Mouse (Mus musculus) intestine, embryonic 16.5 days (tissue): Measurements from ENCODE around the gene Cln5. TPM values are rescaled to one million over a fixed set of nuclear protein-coding genes. Genes with fewer than 3 reads are reported as not detected.

Source experiments
- ATAC-seq: fragments of 200-750 bp; cut with Nextera tagmentation; 2 replicates; pipeline ENCODE4 v1.8.0; 2017; ENCODE audit warnings: moderate TSS enrichment, moderate library complexity
- H3K27ac ChIP-seq: fragments of 300-500 bp; sonication (generic); 2 replicates; pipeline ENCODE4 v1.5.1; 2014; ENCODE audit warnings: mild to moderate bottlenecking, low read length
- H3K27me3 ChIP-seq: fragments of 300-500 bp; sonication (generic); replicated peaks from 2 replicates; pipeline ENCODE4 v1.6.1; 2014; ENCODE audit warnings: low read length, control low read depth, mixed read lengths; ENCODE audit not compliant: control insufficient read depth, insufficient read depth
- H3K36me3 ChIP-seq: fragments of 300-500 bp; sonication (generic); 2 replicates; pipeline ENCODE4 v1.6.1; 2014; ENCODE audit warnings: low read length, control low read depth; ENCODE audit not compliant: control insufficient read depth, insufficient read depth
- H3K4me1 ChIP-seq: fragments of 300-500 bp; sonication (generic); 2 replicates; pipeline ENCODE4 v1.6.1; 2014; ENCODE audit warnings: low read length, control low read depth, mixed read lengths; ENCODE audit not compliant: control insufficient read depth, insufficient read depth
- H3K4me2 ChIP-seq: fragments of 300-500 bp; sonication (generic); 2 replicates; pipeline ENCODE4 v1.6.1; 2014; ENCODE audit warnings: low read depth, low read length, control low read depth
- H3K4me3 ChIP-seq: fragments of 300-500 bp; sonication (generic); 2 replicates; pipeline ENCODE4 v1.5.1; 2014; ENCODE audit warnings: mild to moderate bottlenecking, low read length
- H3K9ac ChIP-seq: fragments of 300-500 bp; sonication (generic); 2 replicates; pipeline ENCODE4 v1.6.1; 2014; ENCODE audit warnings: low read depth, low read length
- H3K9me3 ChIP-seq: fragments of 300-500 bp; sonication (generic); 2 replicates; pipeline ENCODE4 v1.6.1; 2016; ENCODE audit warnings: low read length, control low read depth; ENCODE audit not compliant: control insufficient read depth
- WGBS: fragments of 180-500 bp; shearing (Covaris S2); extraction: QIAGEN DNeasy Blood & Tissue Kit; methylation state at CpG from one replicate; pipeline ENCODE4 v1.1.7; 2014; 5-methylcytosine and 5-hydroxymethylcytosine counted together
- polyA plus RNA-seq: library from polyadenylated mRNA; unstranded; fragments of >200 nt; fragmentation: Nextera tagmentation; extraction: Ambion mirVana; gene quantifications from 2 replicates; pipeline ENCODE4 v1.2.1, GENCODE M21; 2015

Cln5 gene
- polyA plus RNA-seq, 1 experiment from 2014 or later, result 28.3 TPM

DNA sequence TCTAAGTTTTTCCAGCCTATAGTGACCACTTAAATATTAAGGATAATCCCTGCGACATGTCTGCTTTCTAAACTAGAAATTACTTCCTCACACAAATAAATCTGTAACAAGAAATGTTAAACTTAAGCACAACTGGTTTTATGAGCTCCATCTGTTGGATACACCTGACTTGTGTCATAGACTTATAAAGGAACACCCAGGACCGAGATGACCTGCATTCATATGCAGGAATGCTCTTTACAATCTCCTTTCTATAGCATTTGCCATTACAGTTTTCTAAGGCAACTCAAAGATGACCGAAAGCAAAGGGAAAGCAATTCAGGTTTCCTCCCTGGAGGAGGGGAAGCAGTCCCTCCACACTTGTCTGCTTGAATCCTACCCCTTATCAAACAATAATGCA lies 23.2 kb downstream of the Cln5 start:
- no peak for ATAC-seq
- Histone ChIP-seq H3K27me3 (no peaks in the 10 kb centered on the region), H3K36me3 (0 out of 2 replicates have a peak, but pooled peaks cover 10% of the 10 kb centered on the region), H3K9me3 (no peaks in the 10 kb centered on the region), H3K9ac (no peak overlapping the region), H3K27ac (0 out of 2 replicates have a peak overlapping the region, but pooled peaks have one; percentile 1), H3K4me1 (peaks cover 29% of the 10 kb centered on the region), H3K4me2 (no peak overlapping the region), H3K4me3 (no peak overlapping the region)
- WGBS, result 69% methylated on average over 3 of the region's 3 CpGs

DNA sequence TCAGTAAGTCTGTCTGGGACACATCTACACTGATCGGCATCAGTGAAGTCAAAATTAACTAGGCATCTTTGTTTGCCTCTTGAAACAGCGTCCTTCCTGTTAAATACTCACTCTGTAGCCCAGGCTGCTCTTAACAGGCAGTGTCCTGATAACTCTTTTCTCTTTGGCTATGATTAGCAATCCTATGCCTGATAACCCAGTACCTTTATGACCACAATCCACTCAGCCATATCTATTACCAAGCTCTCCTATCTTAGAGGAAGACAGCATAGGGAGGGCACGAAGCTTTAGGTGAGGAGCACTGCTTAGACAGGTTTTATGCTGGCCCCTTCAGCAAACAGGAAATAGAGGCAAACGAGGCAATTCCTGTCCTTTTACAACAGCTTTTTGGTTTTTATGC lies 23.7 kb downstream of the Cln5 start:
- Histone ChIP-seq H3K4me2 (no peak overlapping the region), H3K4me1 (peaks cover 28% of the 10 kb centered on the region), H3K9ac (no peak overlapping the region), H3K36me3 (0 out of 2 replicates have a peak, but pooled peaks cover 9% of the 10 kb centered on the region), H3K4me3 (no peak overlapping the region), H3K27me3 (no peaks in the 10 kb centered on the region), H3K27ac (0 out of 2 replicates have a peak overlapping the region, but pooled peaks have one; percentile 1), H3K9me3 (no peaks in the 10 kb centered on the region)
- 46% methylated on average over 4 of the region's 4 CpGs for WGBS
- ATAC-seq, result peak; percentile 77

DNA sequence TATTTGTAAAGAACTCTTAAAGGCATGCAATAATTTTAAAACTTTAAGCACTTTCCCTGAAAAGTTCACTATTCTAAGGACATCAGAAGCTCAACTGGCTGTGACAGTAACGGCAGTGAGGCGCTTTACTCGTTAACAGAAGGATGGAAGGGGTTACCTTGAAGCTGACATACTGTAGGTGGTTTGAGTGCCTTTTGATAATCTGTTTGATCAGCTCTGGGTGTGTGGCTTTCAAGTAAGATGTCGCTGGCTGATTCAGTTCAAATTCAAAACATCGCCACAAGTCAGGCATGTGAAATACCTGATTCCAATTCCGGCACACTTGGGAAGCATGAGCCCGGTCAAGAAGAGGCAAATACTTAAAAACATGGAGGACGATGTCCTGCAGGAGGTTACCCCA lies 25.0 kb downstream of the Cln5 start:
- Histone ChIP-seq H3K4me2 (no peak overlapping the region), H3K27me3 (no peaks in the 10 kb centered on the region), H3K4me1 (peaks cover 27% of the 10 kb centered on the region), H3K36me3 (0 out of 2 replicates have a peak, but pooled peaks cover 7% of the 10 kb centered on the region), H3K27ac (no peak overlapping the region), H3K9ac (no peak overlapping the region), H3K4me3 (no peak overlapping the region), H3K9me3 (no peaks in the 10 kb centered on the region)
- no peak for ATAC-seq
- WGBS, result 88% methylated on average over 8 of the region's 8 CpGs

DNA sequence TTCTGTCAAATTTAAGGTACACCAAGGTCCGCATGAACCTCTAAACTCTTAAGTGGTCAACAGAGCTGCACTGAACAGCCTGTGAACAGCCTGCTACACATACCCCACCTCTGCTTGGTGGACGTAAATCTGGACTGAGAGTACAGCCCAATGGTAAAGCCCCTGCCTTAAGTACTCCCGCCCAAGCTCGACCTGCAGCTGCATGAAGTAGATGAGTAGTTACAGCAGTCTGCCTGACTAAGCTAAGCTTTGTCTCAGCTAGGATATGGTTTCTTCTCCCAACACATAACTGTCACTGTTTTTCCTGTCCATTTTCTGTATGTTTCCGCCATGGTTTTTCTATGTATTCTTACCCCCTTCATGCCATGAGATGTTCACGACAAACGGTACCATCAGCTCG lies 25.8 kb downstream of the Cln5 start:
- Histone ChIP-seq H3K27me3 (no peaks in the 10 kb centered on the region), H3K9me3 (no peaks in the 10 kb centered on the region), H3K36me3 (0 out of 2 replicates have a peak, but pooled peaks cover 4% of the 10 kb centered on the region), H3K4me1 (peaks cover 27% of the 10 kb centered on the region), H3K4me3 (no peak overlapping the region), H3K27ac (no peak overlapping the region), H3K9ac (no peak overlapping the region), H3K4me2 (no peak overlapping the region)
- no peak for ATAC-seq
- 90% methylated on average over 8 of the region's 8 CpGs for WGBS

DNA sequence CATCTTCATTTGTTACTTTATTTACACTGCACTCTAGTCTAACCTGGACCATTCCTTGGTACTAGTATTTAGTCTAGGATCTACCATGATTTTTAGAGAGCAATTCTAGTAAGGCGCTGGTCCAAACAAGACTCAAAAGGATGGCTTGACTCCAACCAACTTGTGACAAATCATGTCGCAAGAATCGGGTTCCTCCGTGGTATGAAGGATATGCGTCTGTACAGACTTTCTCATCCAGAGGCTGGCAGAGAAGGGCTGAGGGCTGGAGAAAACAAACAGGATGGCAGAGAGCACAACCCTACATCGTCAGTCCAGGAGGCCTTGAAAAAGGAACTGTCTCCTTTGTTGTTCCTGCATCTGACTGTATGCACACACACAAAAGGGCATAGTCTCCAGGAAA lies 26.6 kb downstream of the Cln5 start:
- Histone ChIP-seq H3K36me3 (0 out of 2 replicates have a peak, but pooled peaks cover 3% of the 10 kb centered on the region), H3K27me3 (no peaks in the 10 kb centered on the region), H3K27ac (no peak overlapping the region), H3K9me3 (no peaks in the 10 kb centered on the region), H3K4me1 (peaks cover 25% of the 10 kb centered on the region), H3K4me2 (no peak overlapping the region), H3K4me3 (no peak overlapping the region), H3K9ac (no peak overlapping the region)
- 71% methylated on average over 6 of the region's 6 CpGs for WGBS
- no peak for ATAC-seq

DNA sequence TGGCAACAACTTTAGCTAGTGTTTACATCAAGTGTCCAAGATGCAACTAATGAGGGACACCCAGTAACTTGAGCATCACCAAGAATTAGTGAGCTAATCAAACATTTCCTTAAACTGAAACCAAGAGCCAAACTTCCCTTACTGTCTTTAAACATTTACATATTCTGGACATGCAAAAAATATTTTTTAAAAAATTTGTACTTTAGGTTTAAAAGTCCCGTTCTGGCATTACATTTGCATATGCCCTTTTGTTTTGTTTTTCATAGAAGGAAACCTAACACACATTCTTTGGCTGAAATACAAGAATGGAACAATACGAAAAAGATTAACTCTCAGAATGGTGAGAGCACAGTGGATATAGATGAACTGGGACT lies 28.2 kb downstream of the Cln5 start:
- Histone ChIP-seq H3K9me3 (no peaks in the 10 kb centered on the region), H3K4me3 (peak overlapping the region; percentile 86), H3K27me3 (no peaks in the 10 kb centered on the region), H3K36me3 (0 out of 2 replicates have a peak, but pooled peaks cover 3% of the 10 kb centered on the region), H3K4me1 (peaks cover 22% of the 10 kb centered on the region), H3K27ac (peak overlapping the region; percentile 99), H3K9ac (peak overlapping the region; percentile 99), H3K4me2 (peak overlapping the region; percentile 67)
- WGBS, result 0% methylated on average over 2 of the region's 2 CpGs
- ATAC-seq, result no peak

DNA sequence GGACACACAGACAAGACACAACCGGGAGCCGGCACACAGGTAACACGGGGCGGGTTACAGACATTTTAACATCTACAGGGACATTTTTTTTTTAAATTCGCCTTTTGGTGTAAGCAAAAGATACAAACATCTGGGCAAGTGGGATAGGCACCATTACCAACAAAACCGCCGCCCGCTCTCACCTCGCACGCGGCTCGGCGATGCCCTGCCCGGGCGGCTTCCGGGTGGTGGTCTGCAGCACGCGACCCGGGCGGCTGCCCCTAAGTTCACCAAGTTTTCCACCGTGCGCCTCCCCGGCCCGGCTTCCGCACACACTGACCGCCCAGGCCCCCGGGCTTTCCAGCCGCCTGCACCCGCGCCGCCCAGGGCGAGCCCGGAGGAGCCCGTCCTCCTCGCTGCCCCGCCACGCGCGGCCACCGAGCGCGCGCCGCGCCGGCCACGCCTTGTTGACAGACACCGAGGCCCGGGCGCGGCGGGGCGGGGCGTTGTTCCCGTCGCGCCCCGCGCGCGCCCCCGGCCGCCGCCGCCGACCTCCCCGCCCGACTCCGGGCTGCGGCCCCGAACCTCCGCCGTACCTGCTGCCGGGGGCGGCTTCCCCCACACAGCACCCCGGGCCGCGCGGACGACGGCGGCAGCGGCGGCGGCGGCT lies 28.7 kb downstream of the Cln5 start:
- Histone ChIP-seq H3K4me2 (peak overlapping the region; percentile 67), H3K27me3 (no peaks in the 10 kb centered on the region), H3K4me3 (peak overlapping the region; percentile 86), H3K36me3 (0 out of 2 replicates have a peak, but pooled peaks cover 3% of the 10 kb centered on the region), H3K4me1 (peaks cover 19% of the 10 kb centered on the region), H3K27ac (peak overlapping the region; percentile 99), H3K9me3 (no peaks in the 10 kb centered on the region), H3K9ac (peak overlapping the region; percentile 99)
- under 1% methylated on average over 59 of the region's 86 CpGs for WGBS
- peak; percentile 79 for ATAC-seq

DNA sequence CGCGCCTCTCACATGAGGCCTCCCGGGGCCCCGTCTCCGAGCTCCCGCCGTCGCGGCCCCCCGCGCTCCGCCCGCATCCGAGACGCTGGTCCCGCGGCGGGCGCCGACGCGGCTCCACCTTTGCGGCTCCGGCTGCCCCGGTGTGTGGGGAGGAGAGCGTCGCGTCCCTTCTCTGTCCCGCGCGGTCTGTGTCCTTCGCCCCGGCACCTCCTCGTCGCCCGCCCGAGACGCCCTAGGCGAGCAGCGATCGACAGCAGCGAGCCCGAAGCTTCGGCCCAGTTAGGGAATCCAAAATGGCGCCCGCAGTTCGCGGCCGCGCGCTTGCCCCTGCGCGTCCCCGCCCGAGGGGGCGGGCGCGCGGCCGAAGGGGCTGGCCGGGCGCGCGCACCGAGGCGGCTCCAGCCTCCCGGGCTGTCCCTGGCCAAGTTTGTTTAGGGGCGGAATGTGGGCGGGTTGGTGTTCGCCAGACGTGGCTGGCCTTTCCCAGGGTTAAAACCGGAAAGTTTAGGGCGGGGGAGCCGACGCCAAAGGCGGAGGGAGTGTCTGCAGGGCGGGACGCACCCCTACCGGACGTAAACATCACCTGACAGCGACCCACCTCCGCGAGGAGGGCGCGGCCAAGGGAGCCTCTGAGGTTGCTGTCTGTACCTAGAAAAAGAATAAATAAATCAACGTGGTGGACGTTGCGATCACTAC lies 29.4 kb downstream of the Cln5 start, which contains the start of gene Fbxl3:
Gene Fbxl3, minus strand, starts transcription at position 329 of the 696 bp plus-strand sequence.
- 0 out of 2 replicates have a peak, but pooled peaks cover 3% of the 10 kb centered on the region for H3K36me3 ChIP-seq
- H3K4me3 ChIP-seq, result peak within 1 kb of the TSS; percentile 86
- no peaks in the 10 kb centered on the region for H3K27me3 ChIP-seq
- H3K4me2 ChIP-seq, result peak within 1 kb of the TSS; percentile 67
- 0% methylated on average over 83 of the region's 88 CpGs for WGBS
- peak; percentile 95 for ATAC-seq
- H3K27ac ChIP-seq, result peak within 1 kb of the TSS; percentile 99
- H3K9ac ChIP-seq, result peak within 1 kb of the TSS; percentile 99
- no peaks in the 10 kb centered on the region for H3K9me3 ChIP-seq
- peaks cover 16% of the 10 kb centered on the region for H3K4me1 ChIP-seq

DNA sequence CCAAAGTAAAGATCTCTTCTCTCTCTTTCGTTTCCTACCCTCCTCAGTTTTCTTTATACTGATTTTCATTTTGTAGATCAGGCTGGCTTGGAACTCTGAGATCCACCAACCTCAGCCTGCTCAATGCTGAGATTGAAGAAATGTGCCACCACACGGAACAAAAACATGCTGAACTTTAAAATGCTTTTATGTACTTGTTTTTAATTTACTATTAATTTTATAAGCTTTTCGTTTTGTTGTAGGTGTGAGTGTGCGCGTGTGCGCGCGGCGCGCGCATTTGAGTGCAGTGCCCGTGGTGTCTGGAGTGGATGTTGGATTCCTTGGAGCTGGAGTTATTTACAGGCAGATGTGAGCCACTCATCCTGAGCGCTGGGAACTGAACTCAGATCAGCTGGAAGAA lies 30.3 kb downstream of the Cln5 start:
- H3K36me3 ChIP-seq, result no peaks in the 10 kb centered on the region
- no peaks in the 10 kb centered on the region for H3K9me3 ChIP-seq
- 75% methylated on average over 13 of the region's 13 CpGs for WGBS
- no peaks in the 10 kb centered on the region for H3K27me3 ChIP-seq
- H3K4me2 ChIP-seq, result peak overlapping the region; percentile 9; the same call in 1 of the 2 replicates
- H3K4me1 ChIP-seq, result peaks cover 13% of the 10 kb centered on the region
- H3K4me3 ChIP-seq, result no peak overlapping the region
- no peak for ATAC-seq
- no peak overlapping the region for H3K27ac ChIP-seq
- H3K9ac ChIP-seq, result no peak overlapping the region
